Mouse (Mus musculus): ENCODE measurements at regions not wholly inside any gene's neighbourhood (a gene's known extent, or its start where the extent isn't known, plus 50 kb on each side); places are given as distances from the start of the nearest gene placed in this dataset.

- H3K4me1 ChIP-seq (ENCODE audit: control insufficient read depth, insufficient read depth, low read length): no peaks in the 10 kb centered on the region
- H3K4me3 ChIP-seq (ENCODE audit: control insufficient read depth, low read depth, low read length): no peak overlapping the region
- no peaks in the 10 kb centered on the region for H3K27me3 ChIP-seq (ENCODE audit: control insufficient read depth, insufficient read depth, low read length)
- H3K36me3 ChIP-seq (ENCODE audit: control insufficient read depth, insufficient read depth, low read length): no peaks in the 10 kb centered on the region
- H3K27ac ChIP-seq (ENCODE audit: control insufficient read depth, insufficient read depth, low read depth, low read length): no peak overlapping the region
- no peak for TF ChIP-seq CTCF (IDR thresholded peaks at IDR 0.05; ENCODE audit: control insufficient read depth, insufficient read depth, insufficient replicate concordance, low read depth, low read length)
- TF ChIP-seq POLR2A (IDR thresholded peaks at IDR 0.05; ENCODE audit: control insufficient read depth, low read depth, low read length): no peak
Observed at GRCm38 (mm10) chr9:41792173-41792829, 331.8 kb downstream of the Sorl1 start.

DNA sequence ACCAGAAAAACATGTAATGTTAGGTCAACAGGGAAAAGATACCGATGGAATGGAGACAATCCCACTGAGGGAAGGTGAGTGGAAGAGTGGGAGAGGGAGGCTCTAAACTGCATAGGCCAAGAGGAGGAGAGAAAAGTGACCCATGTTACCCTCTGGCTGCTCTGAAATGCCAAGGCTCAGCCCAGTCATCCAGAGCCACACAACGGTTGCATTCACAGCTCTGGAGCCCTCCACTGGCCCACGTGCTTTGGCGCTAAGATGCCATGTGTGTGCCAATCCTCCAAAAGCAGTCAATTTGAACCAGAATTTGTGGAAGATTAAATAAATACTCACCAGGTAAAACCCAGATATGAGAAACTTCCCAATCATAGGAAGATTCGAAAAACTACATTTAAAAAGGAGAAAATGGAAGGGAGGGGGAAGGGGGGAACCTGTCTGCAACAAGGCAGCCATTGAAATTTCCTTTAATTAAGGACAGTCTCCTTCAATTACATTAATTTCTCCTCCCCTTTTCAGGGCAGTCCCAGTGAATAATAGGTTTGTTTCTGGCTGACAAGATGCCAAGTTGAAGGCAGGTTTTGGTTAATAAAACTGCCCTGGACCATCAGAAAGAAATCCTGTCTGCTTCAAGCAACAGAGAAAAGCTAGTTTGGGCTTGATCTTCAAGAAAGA, 332.5 kb downstream of the Sorl1 start:
- TF ChIP-seq POLR2A (IDR thresholded peaks at IDR 0.05; ENCODE audit: control insufficient read depth, low read depth, low read length) (no peak), CTCF (IDR thresholded peaks at IDR 0.05; ENCODE audit: control insufficient read depth, insufficient read depth, insufficient replicate concordance, low read depth, low read length) (no peak)
- no peaks in the 10 kb centered on the region for H3K27me3 ChIP-seq (ENCODE audit: control insufficient read depth, insufficient read depth, low read length)
- H3K4me3 ChIP-seq (ENCODE audit: control insufficient read depth, low read depth, low read length): no peak overlapping the region
- H3K36me3 ChIP-seq (ENCODE audit: control insufficient read depth, insufficient read depth, low read length): no peaks in the 10 kb centered on the region
- H3K4me1 ChIP-seq (ENCODE audit: control insufficient read depth, insufficient read depth, low read length): no peaks in the 10 kb centered on the region
- H3K27ac ChIP-seq (ENCODE audit: control insufficient read depth, insufficient read depth, low read depth, low read length): no peak overlapping the region

GRCm38 (mm10) chr9:41785131-41785530, 339.0 kb downstream of the Sorl1 start:
- Histone ChIP-seq H3K36me3 (ENCODE audit: control insufficient read depth, insufficient read depth, low read length) (no peaks in the 10 kb centered on the region), H3K4me1 (ENCODE audit: control insufficient read depth, insufficient read depth, low read length) (no peaks in the 10 kb centered on the region), H3K27ac (ENCODE audit: control insufficient read depth, insufficient read depth, low read depth, low read length) (no peak overlapping the region), H3K4me3 (ENCODE audit: control insufficient read depth, low read depth, low read length) (no peak overlapping the region), H3K27me3 (ENCODE audit: control insufficient read depth, insufficient read depth, low read length) (no peaks in the 10 kb centered on the region)
- no peak for TF ChIP-seq POLR2A (IDR thresholded peaks at IDR 0.05; ENCODE audit: control insufficient read depth, low read depth, low read length)
- TF ChIP-seq CTCF (IDR thresholded peaks at IDR 0.05; ENCODE audit: control insufficient read depth, insufficient read depth, insufficient replicate concordance, low read depth, low read length): no peak

- H3K27ac ChIP-seq (ENCODE audit: control insufficient read depth, insufficient read depth, low read depth, low read length): no peak overlapping the region
Observed at GRCm38 (mm10) chr9:41772281-41772902, 351.7 kb downstream of the Sorl1 start.

DNA sequence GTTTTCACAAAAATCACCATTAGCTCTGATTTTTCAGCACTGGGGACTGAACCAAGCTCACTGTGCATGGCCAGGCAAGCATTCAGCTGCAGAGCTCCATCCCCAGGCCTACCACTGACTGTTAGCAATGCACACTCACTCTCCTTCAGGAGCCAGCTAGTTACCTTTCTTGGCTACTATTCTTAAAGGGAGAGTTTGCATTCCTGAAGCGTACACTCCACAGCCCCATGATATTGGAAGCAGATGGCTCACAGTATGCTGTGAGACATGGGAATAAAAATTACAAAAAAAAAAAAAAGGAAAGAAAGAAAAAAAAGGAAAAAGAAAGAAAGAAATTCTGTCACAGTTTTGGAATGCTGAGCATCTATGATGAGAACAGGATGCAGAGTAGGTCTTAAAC, 352.8 kb downstream of the Sorl1 start:
- no peaks in the 10 kb centered on the region for H3K27me3 ChIP-seq (ENCODE audit: control insufficient read depth, insufficient read depth, low read length)
- H3K27ac ChIP-seq (ENCODE audit: control insufficient read depth, insufficient read depth, low read depth, low read length): no peak overlapping the region
- no peaks in the 10 kb centered on the region for H3K4me1 ChIP-seq (ENCODE audit: control insufficient read depth, insufficient read depth, low read length)
- no peak for TF ChIP-seq POLR2A (IDR thresholded peaks at IDR 0.05; ENCODE audit: control insufficient read depth, low read depth, low read length)
- no peak for TF ChIP-seq CTCF (IDR thresholded peaks at IDR 0.05; ENCODE audit: control insufficient read depth, insufficient read depth, insufficient replicate concordance, low read depth, low read length)
- H3K36me3 ChIP-seq (ENCODE audit: control insufficient read depth, insufficient read depth, low read length): no peaks in the 10 kb centered on the region
- H3K4me3 ChIP-seq (ENCODE audit: control insufficient read depth, low read depth, low read length): no peak overlapping the region

More at GRCm38 (mm10) chr9:41772281-41772902, 351.7 kb downstream of the Sorl1 start:
- H3K27me3 ChIP-seq (ENCODE audit: control insufficient read depth, insufficient read depth, low read length): no peaks in the 10 kb centered on the region
- no peak for TF ChIP-seq CTCF (IDR thresholded peaks at IDR 0.05; ENCODE audit: control insufficient read depth, insufficient read depth, insufficient replicate concordance, low read depth, low read length)
- no peak for TF ChIP-seq POLR2A (IDR thresholded peaks at IDR 0.05; ENCODE audit: control insufficient read depth, low read depth, low read length)
- no peaks in the 10 kb centered on the region for H3K36me3 ChIP-seq (ENCODE audit: control insufficient read depth, insufficient read depth, low read length)
- H3K4me3 ChIP-seq (ENCODE audit: control insufficient read depth, low read depth, low read length): no peak overlapping the region
- H3K4me1 ChIP-seq (ENCODE audit: control insufficient read depth, insufficient read depth, low read length): no peaks in the 10 kb centered on the region

GRCm38 (mm10) chr9:41768316-41768715, 355.8 kb downstream of the Sorl1 start:
- Histone ChIP-seq H3K36me3 (ENCODE audit: control insufficient read depth, insufficient read depth, low read length) (no peaks in the 10 kb centered on the region), H3K4me1 (ENCODE audit: control insufficient read depth, insufficient read depth, low read length) (no peaks in the 10 kb centered on the region), H3K4me3 (ENCODE audit: control insufficient read depth, low read depth, low read length) (no peak overlapping the region), H3K27me3 (ENCODE audit: control insufficient read depth, insufficient read depth, low read length) (no peaks in the 10 kb centered on the region), H3K27ac (ENCODE audit: control insufficient read depth, insufficient read depth, low read depth, low read length) (no peak overlapping the region)
- TF ChIP-seq CTCF (IDR thresholded peaks at IDR 0.05; ENCODE audit: control insufficient read depth, insufficient read depth, insufficient replicate concordance, low read depth, low read length) (no peak), POLR2A (IDR thresholded peaks at IDR 0.05; ENCODE audit: control insufficient read depth, low read depth, low read length) (no peak)

DNA sequence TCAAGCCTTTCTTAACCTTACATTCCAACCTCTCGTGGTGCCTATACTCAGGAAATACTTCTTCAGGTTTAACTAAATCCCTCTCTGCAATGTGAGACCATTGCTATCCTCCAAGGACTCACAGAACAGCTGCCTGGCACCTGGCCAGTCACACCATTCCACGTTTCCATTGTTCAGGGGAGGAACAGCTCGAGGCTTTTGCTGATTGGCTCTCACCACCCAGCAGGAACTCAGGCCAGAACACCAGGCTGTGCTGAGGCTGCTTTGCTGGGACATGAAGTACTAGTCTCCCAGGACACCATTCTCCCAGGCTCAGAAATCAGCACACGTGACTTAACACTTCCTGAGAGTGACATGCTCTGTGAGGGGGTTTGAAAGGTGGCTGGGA, 357.6 kb downstream of the Sorl1 start:
- Histone ChIP-seq H3K36me3 (ENCODE audit: control insufficient read depth, insufficient read depth, low read length) (no peaks in the 10 kb centered on the region), H3K27ac (ENCODE audit: control insufficient read depth, insufficient read depth, low read depth, low read length) (no peak overlapping the region), H3K27me3 (ENCODE audit: control insufficient read depth, insufficient read depth, low read length) (no peaks in the 10 kb centered on the region), H3K4me3 (ENCODE audit: control insufficient read depth, low read depth, low read length) (no peak overlapping the region), H3K4me1 (ENCODE audit: control insufficient read depth, insufficient read depth, low read length) (no peaks in the 10 kb centered on the region)
- TF ChIP-seq CTCF (IDR thresholded peaks at IDR 0.05; ENCODE audit: control insufficient read depth, insufficient read depth, insufficient replicate concordance, low read depth, low read length): no peak
- no peak for TF ChIP-seq POLR2A (IDR thresholded peaks at IDR 0.05; ENCODE audit: control insufficient read depth, low read depth, low read length)
